Mouse (Mus musculus): ENCODE measurements at regions not wholly inside any gene's neighbourhood (a gene's known extent, or its start where the extent isn't known, plus 50 kb on each side); places are given as distances from the start of the nearest gene placed in this dataset.
A peak's percentile ranks its signal among the peaks of the same experiment; 100 is the strongest.

DNA sequence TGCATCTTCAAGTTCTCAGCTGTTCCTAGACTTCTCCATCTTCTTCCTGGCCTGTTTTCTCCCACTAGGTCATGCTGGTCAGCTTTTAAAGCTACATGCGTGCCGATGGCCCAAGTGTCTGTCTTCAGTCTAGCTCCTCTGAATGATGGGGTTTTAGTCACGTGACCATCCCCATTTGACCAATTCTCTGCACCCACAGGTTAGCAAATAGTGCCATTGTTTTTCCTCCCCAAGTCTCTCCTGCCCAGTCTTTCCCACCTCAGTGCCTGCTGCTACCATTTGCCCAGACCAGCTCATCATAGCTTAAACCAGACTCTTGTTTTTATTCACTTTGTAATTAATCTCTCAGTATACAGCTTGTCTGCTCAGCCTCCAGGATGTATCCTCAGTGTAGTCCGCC is 62.3 kb downstream of the Zfp706 start:
- DNase-seq (ENCODE audit: low spot score) = no peak
- Histone ChIP-seq H3K9ac (ENCODE audit: low read length) (no peak overlapping the region), H3K27me3 (replicated peaks; ENCODE audit: control insufficient read depth, insufficient read depth, low read length) (no peaks in the 10 kb centered on the region), H3K9me3 (replicated peaks; ENCODE audit: control insufficient read depth, low read length) (no peaks in the 10 kb centered on the region), H3K27ac (ENCODE audit: low read depth, low read length) (peak overlapping the region; percentile 9; the same call in 1 of the 2 replicates), H3K36me3 (ENCODE audit: control insufficient read depth, insufficient read depth, low read length) (no peaks in the 10 kb centered on the region), H3K4me2 (ENCODE audit: low read length) (no peak overlapping the region), H3K4me3 (ENCODE audit: low read depth, low read length) (no peak overlapping the region), H3K4me1 (ENCODE audit: control insufficient read depth, insufficient read depth, low read length) (peaks cover 32% of the 10 kb centered on the region)
- no peak for ATAC-seq
- WGBS = 89% methylated on average over 4 of the region's 4 CpGs

DNA sequence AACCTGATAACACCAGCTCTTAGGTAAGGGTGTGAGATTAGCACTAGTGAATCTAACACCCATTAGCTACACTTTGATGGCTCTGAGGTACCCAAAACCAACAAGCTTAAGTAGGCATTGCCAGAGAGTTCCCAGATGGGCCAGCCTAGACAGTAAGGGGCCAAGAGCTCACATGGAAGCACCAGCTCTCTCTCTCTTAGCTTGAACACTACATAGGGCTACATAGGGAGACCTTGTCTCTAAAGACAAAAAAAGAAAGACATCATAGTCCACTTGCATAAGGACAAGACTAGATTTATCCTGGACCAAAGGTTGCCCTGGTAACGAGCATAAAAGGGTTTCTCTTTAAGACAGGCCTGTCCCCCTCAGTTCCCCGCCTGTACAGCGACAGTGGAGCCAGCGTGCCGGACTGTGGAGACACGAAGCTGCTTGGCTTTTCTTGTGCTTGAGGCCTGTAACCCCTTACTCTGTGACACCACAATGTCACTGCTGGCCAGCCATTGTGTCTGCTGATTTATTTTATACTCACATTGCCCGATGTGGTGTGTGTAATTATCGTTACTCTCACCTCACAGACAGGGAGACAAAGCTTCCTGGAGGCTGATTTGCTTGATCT is 62.9 kb downstream of the Zfp706 start:
- 0 out of 2 replicates have a peak, but pooled peaks have one; percentile 21 for ATAC-seq
- H3K9ac ChIP-seq (ENCODE audit: low read length) = no peak overlapping the region
- peaks cover 32% of the 10 kb centered on the region for H3K4me1 ChIP-seq (ENCODE audit: control insufficient read depth, insufficient read depth, low read length)
- no peaks in the 10 kb centered on the region for H3K27me3 ChIP-seq (replicated peaks; ENCODE audit: control insufficient read depth, insufficient read depth, low read length)
- no peak overlapping the region for H3K4me2 ChIP-seq (ENCODE audit: low read length)
- no peaks in the 10 kb centered on the region for H3K36me3 ChIP-seq (ENCODE audit: control insufficient read depth, insufficient read depth, low read length)
- peak overlapping the region; percentile 94 for H3K27ac ChIP-seq (ENCODE audit: low read depth, low read length)
- DNase-seq (ENCODE audit: low spot score) = peak; percentile 50
- no peak overlapping the region for H3K4me3 ChIP-seq (ENCODE audit: low read depth, low read length)
- H3K9me3 ChIP-seq (replicated peaks; ENCODE audit: control insufficient read depth, low read length) = no peaks in the 10 kb centered on the region
- WGBS = 19% methylated on average over 8 of the region's 8 CpGs

DNA sequence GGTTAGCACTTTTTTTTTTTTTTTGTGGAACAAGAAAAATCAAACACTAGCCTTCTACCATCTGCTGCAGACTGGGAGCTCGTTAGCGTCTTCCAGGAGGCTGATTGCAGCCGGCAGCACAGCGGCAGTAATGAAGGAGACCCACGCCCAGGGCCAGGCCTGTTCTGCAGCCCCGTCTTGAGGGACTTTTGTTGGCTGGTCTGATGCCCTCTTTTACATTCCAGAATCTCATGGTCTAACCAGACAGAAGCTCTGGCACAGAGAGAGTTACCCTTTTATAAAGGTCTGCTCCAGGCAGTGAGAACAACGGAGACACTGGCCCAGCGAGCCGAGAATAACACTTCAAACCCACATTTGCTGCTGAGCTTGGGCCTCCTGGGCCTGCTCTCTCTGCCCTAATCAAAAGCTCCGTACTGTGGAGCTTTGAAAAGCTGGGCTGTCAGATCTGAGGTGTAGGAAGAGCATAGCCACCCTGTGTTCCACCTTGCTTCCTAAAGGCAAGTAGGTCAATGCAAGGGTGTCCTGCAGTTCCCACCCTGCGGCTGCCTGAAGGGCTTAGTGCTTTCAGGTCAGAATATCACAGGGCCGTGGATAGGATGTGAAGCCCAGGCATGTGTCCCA is 64.0 kb downstream of the Zfp706 start:
- ATAC-seq (peak; percentile 38), DNase-seq (ENCODE audit: low spot score) (peak; percentile 85)
- Histone ChIP-seq H3K9me3 (replicated peaks; ENCODE audit: control insufficient read depth, low read length) (no peaks in the 10 kb centered on the region), H3K27me3 (replicated peaks; ENCODE audit: control insufficient read depth, insufficient read depth, low read length) (no peaks in the 10 kb centered on the region), H3K27ac (ENCODE audit: low read depth, low read length) (peak overlapping the region; percentile 94), H3K36me3 (ENCODE audit: control insufficient read depth, insufficient read depth, low read length) (no peaks in the 10 kb centered on the region), H3K9ac (ENCODE audit: low read length) (peak overlapping the region; percentile 22), H3K4me2 (ENCODE audit: low read length) (no peak overlapping the region), H3K4me1 (ENCODE audit: control insufficient read depth, insufficient read depth, low read length) (peaks cover 32% of the 10 kb centered on the region), H3K4me3 (ENCODE audit: low read depth, low read length) (no peak overlapping the region)
- WGBS = 19% methylated on average over 12 of the region's 12 CpGs

DNA sequence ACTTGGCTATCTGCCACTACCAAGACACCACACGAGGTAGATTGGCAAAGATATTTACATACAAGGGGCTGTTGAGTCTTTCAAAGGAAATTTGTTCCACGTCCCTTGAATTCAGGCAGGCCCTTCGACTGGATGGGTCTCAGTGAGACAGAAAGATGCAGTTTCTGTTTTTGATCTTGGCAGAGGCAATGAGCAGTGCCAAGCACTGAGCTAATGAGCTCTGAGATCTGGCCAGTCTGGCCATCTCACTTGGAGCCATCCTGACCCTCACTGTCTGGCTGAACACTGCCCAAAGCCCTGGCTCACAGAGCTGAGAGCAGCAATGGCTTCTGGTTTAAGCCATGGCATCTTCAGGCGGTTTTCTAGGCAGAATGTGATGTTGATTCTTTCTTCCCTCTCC is 65.3 kb downstream of the Zfp706 start:
- Histone ChIP-seq H3K27ac (ENCODE audit: low read depth, low read length) (peak overlapping the region; percentile 94; the same call in 1 of the 2 replicates), H3K36me3 (ENCODE audit: control insufficient read depth, insufficient read depth, low read length) (no peaks in the 10 kb centered on the region), H3K9me3 (replicated peaks; ENCODE audit: control insufficient read depth, low read length) (no peaks in the 10 kb centered on the region), H3K4me1 (ENCODE audit: control insufficient read depth, insufficient read depth, low read length) (peaks cover 40% of the 10 kb centered on the region), H3K27me3 (replicated peaks; ENCODE audit: control insufficient read depth, insufficient read depth, low read length) (no peaks in the 10 kb centered on the region), H3K9ac (ENCODE audit: low read length) (no peak overlapping the region), H3K4me3 (ENCODE audit: low read depth, low read length) (no peak overlapping the region), H3K4me2 (ENCODE audit: low read length) (no peak overlapping the region)
- 54% methylated on average over 4 of the region's 4 CpGs for WGBS
- no peak for ATAC-seq
- DNase-seq (ENCODE audit: low spot score) = peak; percentile 13

DNA sequence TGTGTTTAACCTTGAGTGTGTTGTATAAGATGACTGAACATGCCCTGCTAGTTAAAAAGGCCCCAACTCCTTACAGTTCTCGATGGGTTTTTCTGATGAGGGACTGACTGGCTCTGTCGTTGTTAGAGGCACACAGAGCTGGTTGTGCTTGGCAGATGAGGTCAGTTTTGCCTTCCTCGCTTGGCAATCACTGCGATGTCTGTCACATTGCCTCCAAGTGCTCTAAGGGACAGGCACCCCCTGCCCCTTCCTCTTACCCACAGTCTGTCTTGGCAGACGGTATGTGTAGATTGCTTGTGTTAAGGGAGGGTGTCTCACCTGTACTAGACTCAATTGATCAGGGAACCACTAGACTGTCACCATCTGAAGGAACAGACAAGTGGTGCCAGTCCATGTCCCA is 65.8 kb downstream of the Zfp706 start:
- Histone ChIP-seq H3K4me1 (ENCODE audit: control insufficient read depth, insufficient read depth, low read length) (peaks cover 40% of the 10 kb centered on the region), H3K4me2 (ENCODE audit: low read length) (no peak overlapping the region), H3K36me3 (ENCODE audit: control insufficient read depth, insufficient read depth, low read length) (no peaks in the 10 kb centered on the region), H3K27me3 (replicated peaks; ENCODE audit: control insufficient read depth, insufficient read depth, low read length) (no peaks in the 10 kb centered on the region), H3K9me3 (replicated peaks; ENCODE audit: control insufficient read depth, low read length) (no peaks in the 10 kb centered on the region), H3K4me3 (ENCODE audit: low read depth, low read length) (no peak overlapping the region), H3K27ac (ENCODE audit: low read depth, low read length) (no peak overlapping the region), H3K9ac (ENCODE audit: low read length) (no peak overlapping the region)
- DNase-seq (ENCODE audit: low spot score) (no peak), ATAC-seq (no peak)
- 79% methylated on average over 5 of the region's 5 CpGs for WGBS

DNA sequence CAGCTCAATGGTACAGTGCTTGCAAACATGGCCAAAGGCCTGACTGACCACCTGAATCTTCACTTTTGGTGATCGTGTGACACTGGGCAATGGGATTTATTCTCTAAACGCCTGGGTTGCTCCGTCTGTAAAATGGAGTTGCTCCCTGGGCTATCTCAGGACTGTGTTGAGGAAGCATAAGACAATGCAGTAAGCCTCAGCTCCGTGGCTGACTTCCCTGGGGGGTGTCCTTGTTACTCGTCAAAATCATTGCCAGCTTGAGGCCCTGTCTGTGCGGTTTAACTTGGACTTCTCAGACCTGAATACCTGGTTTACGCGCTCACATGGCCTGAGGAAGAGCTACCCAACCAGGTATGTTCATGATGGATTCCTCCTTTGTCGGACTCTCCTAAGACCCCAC is 68.0 kb downstream of the Zfp706 start:
- Histone ChIP-seq H3K9ac (ENCODE audit: low read length) (no peak overlapping the region), H3K4me3 (ENCODE audit: low read depth, low read length) (no peak overlapping the region), H3K4me2 (ENCODE audit: low read length) (peak overlapping the region; percentile 89; the same call in 1 of the 2 replicates), H3K36me3 (ENCODE audit: control insufficient read depth, insufficient read depth, low read length) (no peaks in the 10 kb centered on the region), H3K4me1 (ENCODE audit: control insufficient read depth, insufficient read depth, low read length) (peaks cover 32% of the 10 kb centered on the region), H3K27ac (ENCODE audit: low read depth, low read length) (peak overlapping the region; percentile 98; the same call in 1 of the 2 replicates), H3K27me3 (replicated peaks; ENCODE audit: control insufficient read depth, insufficient read depth, low read length) (no peaks in the 10 kb centered on the region), H3K9me3 (replicated peaks; ENCODE audit: control insufficient read depth, low read length) (no peaks in the 10 kb centered on the region)
- ATAC-seq (no peak), DNase-seq (ENCODE audit: low spot score) (no peak)
- WGBS = 84% methylated on average over 9 of the region's 9 CpGs

DNA sequence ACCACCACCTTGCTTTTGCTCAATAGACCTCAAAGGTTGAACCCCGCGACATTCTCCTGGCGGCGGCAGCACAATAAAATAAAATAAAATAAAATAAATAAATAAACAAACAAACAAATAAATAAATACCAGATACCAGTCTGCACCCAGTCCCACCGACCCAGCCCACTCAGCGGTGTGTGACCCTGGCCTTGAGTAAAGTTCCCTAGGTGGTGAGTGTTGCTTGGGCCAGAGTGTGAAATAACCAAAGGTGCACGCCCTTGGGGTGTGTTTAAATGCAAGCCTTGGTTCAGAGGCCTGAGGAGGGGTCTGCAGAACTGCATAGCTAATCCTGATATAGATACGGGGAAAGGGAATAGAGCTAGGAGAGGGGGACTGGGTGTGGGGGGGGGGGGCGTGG is 68.4 kb downstream of the Zfp706 start:
- H3K27ac ChIP-seq (ENCODE audit: low read depth, low read length) = peak overlapping the region; percentile 98
- ATAC-seq = peak; percentile 15; the same call in 1 of the 2 replicates
- H3K9me3 ChIP-seq (replicated peaks; ENCODE audit: control insufficient read depth, low read length) = no peaks in the 10 kb centered on the region
- WGBS = 14% methylated on average over 8 of the region's 9 CpGs
- H3K27me3 ChIP-seq (replicated peaks; ENCODE audit: control insufficient read depth, insufficient read depth, low read length) = no peaks in the 10 kb centered on the region
- H3K36me3 ChIP-seq (ENCODE audit: control insufficient read depth, insufficient read depth, low read length) = no peaks in the 10 kb centered on the region
- H3K4me1 ChIP-seq (ENCODE audit: control insufficient read depth, insufficient read depth, low read length) = peaks cover 29% of the 10 kb centered on the region
- peak overlapping the region; percentile 90 for H3K9ac ChIP-seq (ENCODE audit: low read length)
- H3K4me2 ChIP-seq (ENCODE audit: low read length) = peak overlapping the region; percentile 89
- peak; percentile 11 for DNase-seq (ENCODE audit: low spot score)
- H3K4me3 ChIP-seq (ENCODE audit: low read depth, low read length) = peak overlapping the region; percentile 45

DNA sequence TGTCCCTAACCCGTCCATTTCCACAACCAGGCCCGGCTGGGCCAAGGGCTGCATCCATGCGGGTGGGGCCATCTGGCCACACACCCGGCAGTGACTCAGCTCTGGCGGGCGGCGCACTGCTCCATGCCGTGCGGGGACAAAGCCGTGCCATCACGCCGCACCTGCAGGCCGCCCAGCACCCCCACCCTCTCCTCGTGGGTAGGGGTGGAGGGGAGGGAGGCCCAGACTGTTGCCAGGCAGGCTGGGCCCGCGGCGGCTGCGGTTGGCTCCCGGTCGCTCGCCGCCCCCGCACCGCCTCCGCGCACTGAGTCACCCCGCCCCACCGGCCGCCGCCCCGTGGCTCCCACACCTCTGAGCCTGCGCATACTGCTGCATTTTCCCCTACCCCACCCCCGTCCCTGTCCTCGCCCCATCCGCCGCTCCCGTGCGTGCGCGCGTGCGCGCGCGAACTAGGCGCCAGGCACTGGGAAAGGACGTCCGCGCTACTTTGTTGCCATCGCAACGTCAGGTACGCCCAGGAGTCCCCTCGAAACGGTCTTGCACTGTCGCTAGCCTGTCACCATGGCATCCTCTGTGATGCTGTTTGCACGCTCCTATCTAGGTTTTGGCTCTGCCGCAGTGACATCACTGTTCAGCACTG is 68.9 kb downstream of the Zfp706 start:
- Histone ChIP-seq H3K4me3 (ENCODE audit: low read depth, low read length) (peak overlapping the region; percentile 45), H3K27me3 (replicated peaks; ENCODE audit: control insufficient read depth, insufficient read depth, low read length) (no peaks in the 10 kb centered on the region), H3K9me3 (replicated peaks; ENCODE audit: control insufficient read depth, low read length) (no peaks in the 10 kb centered on the region), H3K4me2 (ENCODE audit: low read length) (peak overlapping the region; percentile 89), H3K27ac (ENCODE audit: low read depth, low read length) (peak overlapping the region; percentile 98), H3K9ac (ENCODE audit: low read length) (peak overlapping the region; percentile 90), H3K4me1 (ENCODE audit: control insufficient read depth, insufficient read depth, low read length) (peaks cover 24% of the 10 kb centered on the region), H3K36me3 (ENCODE audit: control insufficient read depth, insufficient read depth, low read length) (no peaks in the 10 kb centered on the region)
- ATAC-seq (peak; percentile 95), DNase-seq (ENCODE audit: low spot score) (peak; percentile 94)
- WGBS = under 1% methylated on average over 36 of the region's 57 CpGs
